Mouse (Mus musculus): ENCODE measurements around the gene Slc22a21. TPM values are rescaled to one million over a fixed set of nuclear protein-coding genes. Genes with fewer than 3 reads are reported as not detected.

Gene Slc22a21
- total RNA-seq, 1 experiment from 2014 or later = 5.3 TPM

DNA sequence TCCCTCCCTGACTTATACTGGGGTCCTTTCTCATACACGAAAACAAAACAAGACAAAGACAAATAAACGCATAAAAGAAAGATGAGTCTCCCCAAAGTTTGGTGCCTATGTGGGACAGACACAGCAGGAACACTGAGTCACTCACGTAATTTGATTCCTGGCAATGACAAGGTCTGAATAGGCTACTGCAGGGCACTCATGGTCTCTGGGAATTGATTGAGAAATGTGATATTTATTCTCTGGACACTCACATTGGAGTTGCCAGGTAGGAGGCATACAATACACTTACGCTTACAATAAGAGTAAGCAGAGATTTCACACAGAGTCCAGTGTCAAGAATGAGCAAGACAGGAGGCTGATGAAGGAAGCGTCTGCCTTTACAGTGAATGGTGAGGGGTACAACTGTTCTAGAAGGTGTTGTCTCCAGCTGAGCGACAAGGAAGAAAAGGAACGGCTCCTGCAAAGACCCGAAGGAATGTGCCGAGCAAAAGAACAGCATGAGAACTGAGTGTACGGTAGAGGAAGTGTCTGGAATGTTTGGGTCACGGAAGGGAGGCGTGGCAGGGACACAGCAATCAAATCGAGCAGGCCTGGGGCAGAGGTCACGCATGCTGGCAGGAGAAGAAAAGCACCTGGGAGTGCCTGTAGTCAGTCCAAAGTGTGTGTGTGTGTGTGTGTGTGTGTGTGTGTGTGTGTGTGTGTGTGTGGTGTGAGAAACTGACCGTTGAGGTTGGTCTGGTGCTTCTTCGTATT, 76.2 kb downstream of the Slc22a21 start:
- peak; percentile 22 for DNase-seq

DNA sequence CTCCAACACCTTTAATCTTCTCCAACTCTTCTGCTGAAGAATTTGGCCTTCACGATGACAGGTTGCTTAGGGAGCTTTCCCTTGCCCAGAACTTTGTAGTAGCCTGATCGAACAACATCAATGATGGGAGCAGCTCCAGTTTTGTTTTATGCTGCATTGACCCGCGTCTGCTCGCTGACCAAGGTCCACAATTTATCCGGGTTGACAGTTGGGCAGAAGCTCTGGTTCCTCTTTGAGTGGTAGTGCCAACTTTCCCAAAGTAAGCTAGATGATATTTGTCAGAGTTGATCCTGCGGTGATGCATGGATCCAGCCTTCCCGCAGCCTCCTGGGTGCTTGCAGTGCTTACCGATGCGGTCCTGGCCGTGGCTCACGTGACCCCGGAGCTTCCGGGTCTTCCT, 77.4 kb downstream of the Slc22a21 start:
- no peak for DNase-seq

DNA sequence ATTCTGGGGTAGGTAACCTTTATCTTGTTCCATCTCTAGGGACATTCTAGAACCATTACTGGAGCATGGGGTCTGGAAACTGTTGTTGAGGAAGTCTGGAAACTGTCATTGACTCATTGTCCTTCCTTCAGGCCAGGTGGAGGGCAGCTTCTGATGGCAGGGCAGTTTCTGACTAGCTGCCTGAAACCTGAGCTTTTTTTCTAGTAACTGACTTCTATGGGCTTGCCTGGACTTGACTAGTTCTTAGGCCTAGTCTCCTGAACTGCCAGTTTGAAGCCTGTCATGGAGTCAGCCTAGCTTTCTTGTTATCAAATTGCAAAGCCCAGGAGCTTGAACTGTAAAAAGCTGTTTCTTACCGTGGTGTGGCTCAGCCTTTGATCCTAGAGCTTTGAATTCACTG, 79.1 kb downstream of the Slc22a21 start:
- no peak for DNase-seq

DNA sequence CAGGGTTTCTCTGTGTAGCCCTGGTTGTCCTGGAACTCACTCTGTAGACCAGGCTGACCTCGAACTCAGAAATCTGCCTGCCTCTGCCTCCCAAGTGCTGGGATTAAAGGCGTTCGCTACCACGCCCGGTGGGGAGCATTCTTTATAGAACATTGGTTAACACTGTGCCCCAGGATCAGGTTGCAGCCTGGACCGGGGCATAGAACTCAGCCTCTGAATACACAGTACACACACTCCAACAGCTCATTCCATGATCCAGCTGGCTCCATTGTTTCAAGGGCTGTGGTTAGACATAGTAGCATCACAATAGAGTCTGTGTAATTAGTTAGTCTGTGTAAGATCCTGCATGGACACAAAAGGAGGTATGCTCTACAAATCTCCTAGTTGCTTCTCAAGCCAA, 80.2 kb downstream of the Slc22a21 start:
- DNase-seq = no peak

Other genes with a start within 250 kb of the Slc22a21 start
- gene Irf1, start 210.3 kb downstream of the Slc22a21 start, total RNA-seq (2021) = 30.4 and 33.8 TPM in 2 replicates
- 1.9 TPM in 1 of 2 replicates, not detected in the other for gene Gm17334, start 207.1 kb downstream of the Slc22a21 start, total RNA-seq (2021)
- 12.0 and 19.8 TPM in 2 replicates for gene Gm12216, start 121.1 kb downstream of the Slc22a21 start, total RNA-seq (2021)
- 29.0 and 39.4 TPM in 2 replicates for gene Slc22a5, start 88.7 kb downstream of the Slc22a21 start, total RNA-seq (2021)
- gene Slc22a4, start 47.8 kb upstream of the Slc22a21 start, total RNA-seq (2021) = 8.0 and 8.5 TPM in 2 replicates
- gene Pdlim4, start 88.7 kb upstream of the Slc22a21 start, total RNA-seq (2021) = 20.6 and 37.9 TPM in 2 replicates
- 30.0 and 36.7 TPM in 2 replicates for gene P4ha2, start 119.8 kb upstream of the Slc22a21 start, total RNA-seq (2021)